8 mouse cellular contexts compared by ENCODE assay signal in genomic region chr10:127165654-127166403, GRCm38 (mm10). TPM values are rescaled to one million over a fixed set of nuclear protein-coding genes. Genes with fewer than 3 reads are reported as not detected.
DNase-seq lines count a peak whose midpoint lies in the region; ATAC-seq and TF ChIP-seq lines count a peak whose summit lies in the region.

No protein-coding gene starts in this region.

- WGBS in liver, adult 2 months: 1% methylated on average over 55 of the region's 56 CpGs

- H3K9ac ChIP-seq in liver, adult 2 months (ENCODE audit: low read depth, low read length): peak overlapping the region; percentile 95

- H3K36me3 ChIP-seq in erythroblast, embryonic 14.5 days (ENCODE audit: control insufficient read depth): no peaks in the 10 kb centered on the region
- peaks cover 55% of the 10 kb centered on the region for H3K36me3 ChIP-seq in G1E (replicated peaks)
- 0 out of 2 replicates have a peak, but pooled peaks cover 2% of the 10 kb centered on the region for H3K36me3 ChIP-seq in liver, adult 2 months (ENCODE audit: control insufficient read depth, insufficient read depth, low read length)
- H3K36me3 ChIP-seq in myocyte (ENCODE audit: control insufficient read depth, insufficient read depth): no peaks in the 10 kb centered on the region

- ATAC-seq in erythroblast, adult 5-6 weeks (replicated peaks; ENCODE audit: low FRiP score, poor library complexity, severe bottlenecking): no peak
- peak; percentile 35 for ATAC-seq in G1E (ENCODE audit: extremely low read depth, insufficient number of reproducible peaks, low FRiP score, poor library complexity, severe bottlenecking)

- H3K9me3 ChIP-seq in erythroblast, embryonic 14.5 days (ENCODE audit: control insufficient read depth, low read length): no peaks in the 10 kb centered on the region; the same call in 1 of the 2 replicates
- no peaks in the 10 kb centered on the region for H3K9me3 ChIP-seq in G1E (replicated peaks)

- peak overlapping the region; percentile 98 for H3K27ac ChIP-seq in liver, adult 2 months (replicated peaks; ENCODE audit: insufficient read depth, low read depth, low read length)

- TF ChIP-seq POLR2A in liver, adult 2 months (IDR thresholded peaks at IDR 0.05; ENCODE audit: extremely low read depth, insufficient read depth, low read length): 0 out of 2 replicates have a peak, but pooled peaks have one; percentile 17
- TF ChIP-seq POLR2A in myocyte (IDR thresholded peaks at IDR 0.05; ENCODE audit: insufficient read length, low read depth): no peak

- intact Hi-C loops in heart, postnatal 10 days (cut with DNase I): loop anchor here (5.0 kb wide), 1 partner anchor 44 kb away; the partner anchor contains the start of gene Os9

- peak overlapping the region; percentile 88 for H3K4me2 ChIP-seq in myocyte (ENCODE audit: low read depth)

- peaks cover 75% of the 10 kb centered on the region for H3K27me3 ChIP-seq in erythroblast, embryonic 14.5 days (ENCODE audit: control insufficient read depth)
- H3K27me3 ChIP-seq in G1E (ENCODE audit: insufficient read depth, low read length): no peaks in the 10 kb centered on the region
- H3K27me3 ChIP-seq in liver, adult 2 months (ENCODE audit: control insufficient read depth, insufficient read depth, low read length): no peaks in the 10 kb centered on the region
- H3K27me3 ChIP-seq in myocyte (ENCODE audit: control insufficient read depth, insufficient read depth, insufficient read length): no peaks in the 10 kb centered on the region

- peaks cover 39% of the 10 kb centered on the region for H3K4me1 ChIP-seq in erythroblast, embryonic 14.5 days (ENCODE audit: control insufficient read depth)
- H3K4me1 ChIP-seq in G1E (ENCODE audit: insufficient read depth, low read depth, low read length): peaks cover 64% of the 10 kb centered on the region
- peaks cover 17% of the 10 kb centered on the region for H3K4me1 ChIP-seq in liver, adult 2 months (ENCODE audit: control insufficient read depth, insufficient read depth, low read length)

- peak; percentile 83 for DNase-seq in G1E (ENCODE audit: low spot score)
- DNase-seq in cerebellum, postnatal 36 days: peak; percentile 60 to 70
- DNase-seq in heart, postnatal 10 days: peak; percentile 47 to 50
- peak; percentile 51 for DNase-seq in liver, adult 2 months (ENCODE audit: extremely low read depth, low read depth, low spot score)
- peak; percentile 65 for DNase-seq in testis, postnatal 14 days (ENCODE audit: low spot score)

- H3K4me3 ChIP-seq in erythroblast, embryonic 14.5 days (replicated peaks): peak overlapping the region; percentile 63
- H3K4me3 ChIP-seq in G1E (ENCODE audit: low read depth, low read length) (peak overlapping the region; percentile 93), myocyte (peak overlapping the region; percentile 23)
- peak overlapping the region; percentile 84 for H3K4me3 ChIP-seq in liver, adult 2 months (ENCODE audit: insufficient read depth, low read depth, low read length)

- H3ac ChIP-seq in myocyte (ENCODE audit: control insufficient read depth, insufficient read length): peak overlapping the region; percentile 49

- peaks cover 10% of the 10 kb centered on the region; the same call in 1 of the 2 replicates for H3K79me2 ChIP-seq in liver, adult 2 months (ENCODE audit: control insufficient read depth, insufficient read depth, low read length)
- H3K79me2 ChIP-seq in myocyte (ENCODE audit: control insufficient read depth, insufficient read depth): no peaks in the 10 kb centered on the region

- TF ChIP-seq CTCF in G1E (IDR thresholded peaks at IDR 0.05; ENCODE audit: low read depth, low read length): no peak
- TF ChIP-seq CTCF in liver, adult 2 months (IDR thresholded peaks at IDR 0.05; ENCODE audit: low read depth, low read length): no peak

TF ChIP-seq in myocyte, 11 proteins besides CTCF, POLR2A, EP300 and RAD21:
- TF ChIP-seq E2F4 (IDR thresholded peaks at IDR 0.05; ENCODE audit: insufficient read depth) (no peak), MYOD1 (IDR thresholded peaks at IDR 0.05; ENCODE audit: control insufficient read depth in 1 of 3, insufficient read length in 2 of 3, low read depth in 2 of 3) (peak in 1 of 3 experiments; percentile 10)

RNA-seq across cellular contexts. Expression of gene B4galnt1, which starts 0.8 kb away (rescaled TPM):
- 0.56 and 1.0 TPM in 2 replicates for polyA plus RNA-seq in erythroblast, embryonic 14.5 days (2012)
- 33.0 and 34.3 TPM in 2 replicates for total RNA-seq in erythroblast, adult 5-6 weeks (2015; ENCODE audit: low replicate concordance)
- total RNA-seq in erythroblast, adult 5-6 weeks (2017; ENCODE audit: low replicate concordance): 8.1 and 17.6 TPM in 2 replicates
- total RNA-seq in G1E (2014; fragmentation: Nextera tagmentation) (173 and 188 TPM in 2 replicates), G1E (2017) (65.0 and 66.7 TPM in 2 replicates)
- polyA plus RNA-seq in G1E (2012) (292 and 318 TPM in 2 replicates), myocyte (2012; fragmentation: generic; extraction: Trizol) (12.4 TPM)
- 1 to 10 TPM; 3.6 to 3.8 TPM for total RNA-seq in heart, postnatal 10 days (2021)
- total RNA-seq in liver, adult 2 months (2014; rRNA removed): 21.9 and 36.3 TPM in 2 replicates
- polyA plus RNA-seq in liver, adult 2 months (2012; rRNA removed): 85.0 and 89.8 TPM in 2 replicates

RNA-seq across cellular contexts. Expression of gene Slc26a10, which starts 14.6 kb away (rescaled TPM):
- polyA plus RNA-seq in erythroblast, embryonic 14.5 days (2012): not detected in 2 replicates
- not detected in 2 replicates for total RNA-seq in erythroblast, adult 5-6 weeks (2015; ENCODE audit: low replicate concordance)
- 0.28 TPM in 1 of 2 replicates, not detected in the other for total RNA-seq in erythroblast, adult 5-6 weeks (2017; ENCODE audit: low replicate concordance)
- total RNA-seq in G1E (2014; fragmentation: Nextera tagmentation): 8.4 and 10.1 TPM in 2 replicates
- 0.58 and 0.98 TPM in 2 replicates for total RNA-seq in G1E (2017)
- polyA plus RNA-seq in G1E (2012): 0.68 and 0.94 TPM in 2 replicates
- total RNA-seq in heart, postnatal 10 days (2021): 10 to 100 TPM; 40.8 to 48.0 TPM
- 1.3 and 3.1 TPM in 2 replicates for total RNA-seq in liver, adult 2 months (2014; rRNA removed)
- polyA plus RNA-seq in liver, adult 2 months (2012; rRNA removed): 4.1 and 5.8 TPM in 2 replicates
- 1.3 TPM for polyA plus RNA-seq in myocyte (2012; fragmentation: generic; extraction: Trizol)

RNA-seq across cellular contexts. Expression of gene Arhgef25, which starts 24.1 kb away (rescaled TPM):
- 0.47 and 0.52 TPM in 2 replicates for polyA plus RNA-seq in erythroblast, embryonic 14.5 days (2012)
- total RNA-seq in erythroblast, adult 5-6 weeks (2015; ENCODE audit: low replicate concordance): 0.84 and 1.7 TPM in 2 replicates
- 2.2 and 2.7 TPM in 2 replicates for total RNA-seq in erythroblast, adult 5-6 weeks (2017; ENCODE audit: low replicate concordance)
- 49.0 and 70.1 TPM in 2 replicates for total RNA-seq in G1E (2014; fragmentation: Nextera tagmentation)
- 43.0 and 51.4 TPM in 2 replicates for total RNA-seq in G1E (2017)
- polyA plus RNA-seq in G1E (2012): 98.4 and 120 TPM in 2 replicates
- total RNA-seq in heart, postnatal 10 days (2021): 10 to 100 TPM; 20.8 to 21.0 TPM
- 0.83 and 0.87 TPM in 2 replicates for total RNA-seq in liver, adult 2 months (2014; rRNA removed)
- polyA plus RNA-seq in liver, adult 2 months (2012; rRNA removed): 0.91 and 1.4 TPM in 2 replicates
- polyA plus RNA-seq in myocyte (2012; fragmentation: generic; extraction: Trizol): 25.3 TPM

RNA-seq across cellular contexts. Expression of gene Dtx3, which starts 29.7 kb away (rescaled TPM):
- 11.1 and 11.5 TPM in 2 replicates for polyA plus RNA-seq in erythroblast, embryonic 14.5 days (2012)
- 10.4 and 18.0 TPM in 2 replicates for total RNA-seq in erythroblast, adult 5-6 weeks (2015; ENCODE audit: low replicate concordance)
- 8.4 and 9.4 TPM in 2 replicates for total RNA-seq in erythroblast, adult 5-6 weeks (2017; ENCODE audit: low replicate concordance)
- total RNA-seq in G1E (2014; fragmentation: Nextera tagmentation): 318 and 360 TPM in 2 replicates
- 95.8 and 125 TPM in 2 replicates for total RNA-seq in G1E (2017)
- 213 and 260 TPM in 2 replicates for polyA plus RNA-seq in G1E (2012)
- total RNA-seq in heart, postnatal 10 days (2021): 10 to 100 TPM; 48.4 to 52.2 TPM
- 1.5 and 1.8 TPM in 2 replicates for total RNA-seq in liver, adult 2 months (2014; rRNA removed)
- 5.2 and 10.0 TPM in 2 replicates for polyA plus RNA-seq in liver, adult 2 months (2012; rRNA removed)
- polyA plus RNA-seq in myocyte (2012; fragmentation: generic; extraction: Trizol): 42.4 TPM

RNA-seq across cellular contexts. Expression of gene Os9, which starts 44.9 kb away (rescaled TPM):
- 13.2 and 14.7 TPM in 2 replicates for polyA plus RNA-seq in erythroblast, embryonic 14.5 days (2012)
- total RNA-seq in erythroblast, adult 5-6 weeks (2015; ENCODE audit: low replicate concordance): 15.0 and 17.1 TPM in 2 replicates
- 59.5 and 60.7 TPM in 2 replicates for total RNA-seq in erythroblast, adult 5-6 weeks (2017; ENCODE audit: low replicate concordance)
- total RNA-seq in G1E (2014; fragmentation: Nextera tagmentation) (47.9 and 55.4 TPM in 2 replicates), G1E (2017) (95.7 and 99.7 TPM in 2 replicates)
- polyA plus RNA-seq in G1E (2012) (110 and 126 TPM in 2 replicates), myocyte (2012; fragmentation: generic; extraction: Trizol) (67.2 TPM)
- 10 to 100 TPM; 36.7 to 37.8 TPM for total RNA-seq in heart, postnatal 10 days (2021)
- 130 TPM in 2 replicates for total RNA-seq in liver, adult 2 months (2014; rRNA removed)
- polyA plus RNA-seq in liver, adult 2 months (2012; rRNA removed): 128 and 130 TPM in 2 replicates

Comparison
In these comparisons a context has a peak if more than half of its experiments do, and no peak if none do; other contexts are left out.
1. H3K4me3 ChIP-seq: peak in every context shown above with its lines; median percentile 93 in G1E; 84 in liver, adult 2 months; 63 in erythroblast, embryonic 14.5 days; 23 in myocyte.
2. RNA of gene Arhgef25, which starts 24.1 kb away (total RNA-seq): 43.0 to 70.1 TPM in G1E and 20.8 to 21.0 TPM in heart, postnatal 10 days; 0.84 to 2.7 TPM in erythroblast, adult 5-6 weeks and 0.83 to 0.87 TPM in liver, adult 2 months; every median in the first group is over 4 times any median in the second.
3. Peak in every context shown above with its lines, with median percentiles within 50 percentile points of each other: DNase-seq.